Mouse (Mus musculus) limb, embryonic 11.5 days (tissue): ENCODE data around the gene Ctsa. TPM values are rescaled to one million over a fixed set of nuclear protein-coding genes. Genes with fewer than 3 reads are reported as not detected.
"Not testable (repeated sequence)": the region's sequence is repeated elsewhere in the genome, so short reads cannot be mapped to it uniquely, and the experiment has no call there.

ENCODE experiments used
- ATAC-seq: fragments of 200-750 bp; cut with Nextera tagmentation; 2 replicates; pipeline ENCODE4 v1.8.0; 2017; ENCODE audit warnings: low read depth; ENCODE audit not compliant: insufficient number of reproducible peaks, low FRiP score, low TSS enrichment
- DNase-seq: peaks from one replicate; pipeline ENCODE4 v3.0.0-alpha.2; 2015; ENCODE audit warnings: low spot score
- H3K27ac ChIP-seq: fragments of 300-500 bp; sonication (generic); replicated peaks from 2 replicates; pipeline ENCODE4 v1.5.1; 2014; ENCODE audit warnings: low read depth, mild to moderate bottlenecking, low read length
- H3K27me3 ChIP-seq: fragments of 300-500 bp; sonication (generic); 2 replicates; pipeline ENCODE4 v1.6.1; 2014; ENCODE audit warnings: mild to moderate bottlenecking, low read length, mixed read lengths; ENCODE audit not compliant: control insufficient read depth, insufficient read depth
- H3K36me3 ChIP-seq: fragments of 300-500 bp; sonication (generic); 2 replicates; pipeline ENCODE4 v1.6.1; 2014; ENCODE audit warnings: mild to moderate bottlenecking, low read length, moderate library complexity, mixed read lengths; ENCODE audit not compliant: control insufficient read depth, insufficient read depth
- H3K4me1 ChIP-seq: fragments of 300-500 bp; sonication (generic); 2 replicates; pipeline ENCODE4 v1.6.1; 2014; ENCODE audit warnings: low read length, mixed read lengths; ENCODE audit not compliant: control insufficient read depth, insufficient read depth
- H3K4me2 ChIP-seq: fragments of 300-500 bp; sonication (generic); 2 replicates; pipeline ENCODE4 v1.6.1; 2014; ENCODE audit warnings: low read depth, mild to moderate bottlenecking, moderate library complexity; ENCODE audit not compliant: severe bottlenecking
- H3K4me3 ChIP-seq: fragments of 300-500 bp; sonication (generic); 2 replicates; pipeline ENCODE4 v1.5.1; 2014; ENCODE audit warnings: low read depth, low read length
- H3K9ac ChIP-seq: fragments of 300-500 bp; sonication (generic); 2 replicates; pipeline ENCODE4 v1.6.1; 2014; ENCODE audit warnings: mild to moderate bottlenecking, low read length
- H3K9me3 ChIP-seq: fragments of 300-500 bp; sonication (generic); 2 replicates; pipeline ENCODE4 v1.6.1; 2016; ENCODE audit warnings: low read length; ENCODE audit not compliant: control insufficient read depth
- WGBS: fragments of 180-500 bp; shearing (Covaris S2); extraction: QIAGEN DNeasy Blood & Tissue Kit; methylation state at CpG from one replicate; pipeline ENCODE4 v1.1.7; 2014; 5-methylcytosine and 5-hydroxymethylcytosine counted together
- polyA plus RNA-seq: library from polyadenylated mRNA; unstranded; fragments of >200 nt; fragmentation: Nextera tagmentation; extraction: Ambion mirVana; gene quantifications from 2 replicates; pipeline ENCODE4 v1.2.1, GENCODE M21; 2014

The Ctsa gene
- polyA plus RNA-seq, 1 experiment from 2014 or later, result 95.8 TPM

GRCm38 (mm10) chr2:164798554-164798953 lies 34.1 kb upstream of the Ctsa start:
- DNase-seq, H3K27ac ChIP-seq, H3K27me3 ChIP-seq, H3K9me3 ChIP-seq, H3K9ac ChIP-seq, H3K4me2 ChIP-seq, H3K4me3 ChIP-seq, H3K4me1 ChIP-seq, ATAC-seq: not testable (repeated sequence)
- peaks cover 11% of the 10 kb centered on the region; the same call in 1 of the 2 replicates for H3K36me3 ChIP-seq
- WGBS, result 81% methylated on average over 6 of the region's 6 CpGs

- H3K4me1 ChIP-seq, result peaks cover 4% of the 10 kb centered on the region
- H3K9me3 ChIP-seq, result no peaks in the 10 kb centered on the region
- H3K36me3 ChIP-seq, result peaks cover 11% of the 10 kb centered on the region; the same call in 1 of the 2 replicates
- no peak overlapping the region for H3K9ac ChIP-seq
- ATAC-seq, result no peak
- H3K27me3 ChIP-seq, result no peaks in the 10 kb centered on the region
- 89% methylated on average over 13 of the region's 13 CpGs for WGBS
- no peak overlapping the region for H3K27ac ChIP-seq
- H3K4me3 ChIP-seq, result no peak overlapping the region
- DNase-seq, result no peak
- H3K4me2 ChIP-seq, result no peak overlapping the region
Observed at GRCm38 (mm10) chr2:164800252-164801004, 32.2 kb upstream of the Ctsa start.

GRCm38 (mm10) chr2:164803201-164803920 lies 29.3 kb upstream of the Ctsa start:
- Histone ChIP-seq H3K36me3 (peaks cover 7% of the 10 kb centered on the region; the same call in 1 of the 2 replicates), H3K27me3 (no peaks in the 10 kb centered on the region), H3K27ac (no peak overlapping the region), H3K4me3 (peak overlapping the region; percentile 86), H3K9ac (no peak overlapping the region), H3K4me2 (peak overlapping the region; percentile 71; the same call in 1 of the 2 replicates), H3K4me1 (peaks cover 4% of the 10 kb centered on the region), H3K9me3 (no peaks in the 10 kb centered on the region)
- no peak for ATAC-seq
- DNase-seq, result no peak
- WGBS, result 91% methylated on average over 16 of the region's 16 CpGs

- Histone ChIP-seq H3K4me1 (peaks cover 4% of the 10 kb centered on the region), H3K27ac (no peak overlapping the region), H3K9me3 (no peaks in the 10 kb centered on the region), H3K4me3 (peak overlapping the region; percentile 86), H3K27me3 (no peaks in the 10 kb centered on the region), H3K9ac (peak overlapping the region; percentile 78; the same call in 1 of the 2 replicates), H3K36me3 (peaks cover 7% of the 10 kb centered on the region; the same call in 1 of the 2 replicates), H3K4me2 (peak overlapping the region; percentile 71)
- ATAC-seq (no peak), DNase-seq (no peak)
- 55% methylated on average over 1 of the region's 1 CpGs for WGBS
Observed at GRCm38 (mm10) chr2:164803921-164804313, 28.8 kb upstream of the Ctsa start.

GRCm38 (mm10) chr2:164804533-164805331 lies 27.9 kb upstream of the Ctsa start, which contains the start of the genes Acot8 and Zswim3:
Gene Acot8 (minus strand): TSS chr2:164804882.
Gene Zswim3 (plus strand): TSS chr2:164805098.
- ATAC-seq (peak; percentile 97), DNase-seq (peak; percentile 98)
- H3K9ac ChIP-seq, result peak within 1 kb of the TSS; percentile 78
- no peaks in the 10 kb centered on the region for H3K27me3 ChIP-seq
- under 1% methylated on average over 47 of the region's 47 CpGs for WGBS
- 0 out of 2 replicates have a peak within 1 kb of the TSS, but pooled peaks have one; percentile 14 for H3K27ac ChIP-seq
- H3K36me3 ChIP-seq, result peaks cover 5% of the 10 kb centered on the region; the same call in 1 of the 2 replicates
- peaks cover 4% of the 10 kb centered on the region for H3K4me1 ChIP-seq
- H3K4me2 ChIP-seq, result peak within 1 kb of the TSS; percentile 84
- peak within 1 kb of the TSS; percentile 86 for H3K4me3 ChIP-seq
- no peaks in the 10 kb centered on the region for H3K9me3 ChIP-seq

GRCm38 (mm10) chr2:164805332-164805718 lies 27.3 kb upstream of the Ctsa start:
- Histone ChIP-seq H3K9ac (peak overlapping the region; percentile 56), H3K4me2 (peak overlapping the region; percentile 84), H3K27ac (no peak overlapping the region), H3K4me1 (peaks cover 4% of the 10 kb centered on the region), H3K4me3 (peak overlapping the region; percentile 86), H3K27me3 (no peaks in the 10 kb centered on the region), H3K36me3 (peaks cover 5% of the 10 kb centered on the region; the same call in 1 of the 2 replicates), H3K9me3 (no peaks in the 10 kb centered on the region)
- DNase-seq (no peak), ATAC-seq (0 out of 2 replicates have a peak, but pooled peaks have one; percentile 18)
- 1% methylated on average over 21 of the region's 21 CpGs for WGBS

- Histone ChIP-seq H3K36me3 (no peaks in the 10 kb centered on the region), H3K9me3 (no peaks in the 10 kb centered on the region), H3K27ac (no peak overlapping the region), H3K9ac (no peak overlapping the region), H3K4me1 (peaks cover 4% of the 10 kb centered on the region), H3K4me2 (no peak overlapping the region), H3K27me3 (no peaks in the 10 kb centered on the region), H3K4me3 (no peak overlapping the region)
- WGBS, result 82% methylated on average over 7 of the region's 7 CpGs
- ATAC-seq (no peak), DNase-seq (no peak)
Observed at GRCm38 (mm10) chr2:164806614-164807013, 26.1 kb upstream of the Ctsa start.

- Histone ChIP-seq H3K4me2 (no peak overlapping the region), H3K4me1 (no peaks in the 10 kb centered on the region), H3K9ac (no peak overlapping the region), H3K4me3 (no peak overlapping the region), H3K27me3 (no peaks in the 10 kb centered on the region), H3K9me3 (no peaks in the 10 kb centered on the region), H3K27ac (no peak overlapping the region), H3K36me3 (no peaks in the 10 kb centered on the region)
- WGBS, result 74% methylated on average over 2 of the region's 2 CpGs
- DNase-seq, result no peak
- ATAC-seq, result no peak
Observed at GRCm38 (mm10) chr2:164813557-164813956, 19.1 kb upstream of the Ctsa start.
